Mouse (Mus musculus): ENCODE data around the gene Slc7a4. TPM values are rescaled to one million over a fixed set of nuclear protein-coding genes. Genes with fewer than 3 reads are reported as not detected.

Gene Slc7a4
- polyA plus RNA-seq, 2 experiments, result 1.1 to 1.3 TPM

DNA sequence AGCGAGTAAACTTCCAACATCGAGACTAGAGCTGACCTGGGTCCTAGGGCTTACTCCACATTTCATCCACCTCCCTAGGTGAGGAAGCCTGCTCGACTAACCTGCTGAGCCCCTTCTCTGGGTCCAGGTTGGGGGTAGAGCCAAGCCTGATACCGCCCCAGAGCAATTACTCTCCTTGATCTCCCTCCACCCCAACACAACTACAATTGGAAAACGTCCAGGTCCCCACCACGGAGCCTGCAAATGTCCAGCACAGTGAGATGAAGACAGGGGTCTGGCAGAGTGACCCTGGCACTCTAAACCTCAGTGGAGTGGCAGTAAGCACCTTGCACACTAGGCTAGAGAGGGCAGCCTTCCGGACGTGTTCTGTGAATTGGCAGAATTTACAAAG lies 6.2 kb downstream of the Slc7a4 start:
- no peak overlapping the region; a peak in 1 of 4 replicates for H3K4me3 ChIP-seq (ENCODE audit: insufficient read depth in 1 of 2, low read depth in 2 of 2, low read length in 2 of 2)
- H3K27me3 ChIP-seq (ENCODE audit: control insufficient read depth, insufficient read depth, low read length), result peaks cover 8% of the 10 kb centered on the region
- H3K36me3 ChIP-seq (replicated peaks; ENCODE audit: control insufficient read depth, insufficient read depth, low read depth), result no peaks in the 10 kb centered on the region
- H3K4me2 ChIP-seq (ENCODE audit: low read depth), result peak overlapping the region; percentile 68
- no peaks in the 10 kb centered on the region for H3K9me3 ChIP-seq (ENCODE audit: control insufficient read depth, low read length)
- no peak overlapping the region for H3K9ac ChIP-seq (replicated peaks)
- TF ChIP-seq CTCF (IDR thresholded peaks at IDR 0.05; ENCODE audit: low read depth) (no peak), EP300 (IDR thresholded peaks at IDR 0.05; ENCODE audit: low read depth) (no peak)
- 26% methylated on average over 8 of the region's 8 CpGs for WGBS (ENCODE audit: insufficient replicate concordance)
- DNase-seq (ENCODE audit: low read depth in 3 of 3, low spot score in 3 of 3), result no peak
- no peaks in the 10 kb centered on the region for H3K4me1 ChIP-seq (replicated peaks; ENCODE audit: control insufficient read depth in 2 of 2, insufficient read depth in 2 of 2, low read length in 1 of 2)
- ATAC-seq (ENCODE audit: insufficient read depth), result no peak
- H3K27ac ChIP-seq, result no peak overlapping the region

DNA sequence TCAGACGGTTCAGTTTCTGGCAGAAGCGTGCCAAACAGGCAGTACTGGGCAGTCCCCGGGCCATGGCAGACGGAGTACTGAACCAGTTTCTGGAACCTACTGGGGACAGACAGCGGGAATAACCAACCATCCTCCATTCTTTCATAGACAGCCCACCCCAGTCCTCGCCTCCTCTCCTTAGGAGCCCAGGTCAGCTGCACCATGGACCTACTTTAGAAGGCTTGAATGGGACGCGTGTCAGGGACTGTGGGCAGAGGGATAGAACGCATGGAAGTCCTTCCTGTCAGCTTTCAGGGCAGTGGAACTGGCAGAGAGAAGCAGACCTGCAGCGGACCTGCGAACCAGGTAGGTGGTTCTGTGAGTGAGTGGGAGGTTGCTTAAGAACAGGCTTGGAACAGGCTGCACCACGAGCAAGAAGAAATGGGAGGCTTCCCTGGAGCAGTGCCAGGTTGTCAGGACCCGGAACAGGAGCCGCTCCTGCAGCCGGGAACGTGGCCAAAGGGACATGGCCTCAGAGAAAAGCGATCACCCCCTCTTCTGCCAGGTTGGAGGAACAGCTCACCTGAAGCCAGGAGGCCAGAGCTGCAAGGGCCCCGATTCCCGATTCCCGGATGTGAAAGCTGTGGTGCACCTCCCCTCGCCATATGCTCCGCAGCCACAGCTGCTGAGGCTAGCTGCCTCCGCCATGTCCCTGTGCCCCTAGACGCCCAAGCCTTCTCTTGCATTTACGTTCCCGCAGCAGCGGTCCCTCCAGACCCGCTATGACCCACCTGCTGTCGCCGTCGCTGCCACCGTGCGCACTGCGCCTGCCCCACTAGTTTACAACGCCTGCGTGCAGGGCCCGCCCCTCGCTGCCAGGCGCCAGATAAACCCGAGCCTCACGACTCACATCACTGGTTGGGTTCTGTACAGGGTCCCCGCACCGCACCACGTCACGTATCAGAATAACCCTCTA lies 6.9 kb downstream of the Slc7a4 start:
- ATAC-seq (ENCODE audit: insufficient read depth), result peak; percentile 52
- H3K4me1 ChIP-seq (replicated peaks; ENCODE audit: control insufficient read depth in 2 of 2, insufficient read depth in 2 of 2, low read length in 1 of 2), result no peaks in the 10 kb centered on the region
- peak overlapping the region; percentile 68 for H3K4me2 ChIP-seq (ENCODE audit: low read depth)
- peak overlapping the region; percentile 20; the same call in 1 of the 2 replicates for H3K9ac ChIP-seq (replicated peaks)
- no peak overlapping the region for H3K27ac ChIP-seq
- whole genome bisulfite sequencing (ENCODE audit: insufficient replicate concordance), result 13% methylated on average over 44 of the region's 45 CpGs
- H3K9me3 ChIP-seq (ENCODE audit: control insufficient read depth, low read length), result no peaks in the 10 kb centered on the region
- no peak for DNase-seq (ENCODE audit: low read depth in 3 of 3, low spot score in 3 of 3)
- TF ChIP-seq CTCF (IDR thresholded peaks at IDR 0.05; ENCODE audit: low read depth) (no peak), EP300 (IDR thresholded peaks at IDR 0.05; ENCODE audit: low read depth) (no peak)
- H3K27me3 ChIP-seq (ENCODE audit: control insufficient read depth, insufficient read depth, low read length), result peaks cover 8% of the 10 kb centered on the region
- peak overlapping the region; percentile 47 to 52 for H3K4me3 ChIP-seq (ENCODE audit: insufficient read depth in 1 of 2, low read depth in 2 of 2, low read length in 2 of 2)
- H3K36me3 ChIP-seq (replicated peaks; ENCODE audit: control insufficient read depth, insufficient read depth, low read depth), result no peaks in the 10 kb centered on the region

DNA sequence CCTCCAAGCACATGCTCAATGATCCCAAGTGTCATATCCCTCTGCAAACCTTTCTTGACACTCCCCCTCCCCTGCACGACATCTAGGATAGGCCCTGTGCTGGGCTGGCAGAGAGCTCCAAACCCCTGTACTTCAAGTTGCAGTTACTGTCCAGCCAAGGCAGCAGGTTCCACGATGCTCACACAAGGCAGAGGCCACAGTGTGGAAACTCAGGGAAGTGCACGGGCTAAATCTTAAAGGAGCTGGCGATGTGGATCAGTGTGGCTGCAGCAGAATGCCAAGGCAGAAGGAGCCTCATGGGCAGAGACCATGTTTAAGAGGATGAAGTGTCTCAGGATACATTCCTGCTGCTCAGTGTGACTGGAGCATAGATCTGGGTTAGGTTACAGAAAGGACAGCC lies 16.8 kb downstream of the Slc7a4 start:
- 29% methylated on average over 4 of the region's 4 CpGs for WGBS (ENCODE audit: insufficient replicate concordance)
- H3K27ac ChIP-seq, result no peak overlapping the region
- H3K27me3 ChIP-seq (ENCODE audit: control insufficient read depth, insufficient read depth, low read length), result peaks cover 2% of the 10 kb centered on the region; the same call in 1 of the 2 replicates
- H3K4me2 ChIP-seq (ENCODE audit: low read depth), result no peak overlapping the region
- DNase-seq (ENCODE audit: low read depth in 3 of 3, low spot score in 3 of 3) (no peak), ATAC-seq (ENCODE audit: insufficient read depth) (no peak)
- H3K4me3 ChIP-seq (ENCODE audit: insufficient read depth in 1 of 2, low read depth in 2 of 2, low read length in 2 of 2), result no peak overlapping the region
- no peaks in the 10 kb centered on the region for H3K36me3 ChIP-seq (replicated peaks; ENCODE audit: control insufficient read depth, insufficient read depth, low read depth)
- no peaks in the 10 kb centered on the region for H3K9me3 ChIP-seq (ENCODE audit: control insufficient read depth, low read length)
- TF ChIP-seq EP300 (IDR thresholded peaks at IDR 0.05; ENCODE audit: low read depth), result no peak
- TF ChIP-seq CTCF (IDR thresholded peaks at IDR 0.05; ENCODE audit: low read depth), result peak; percentile 28; the same call in 1 of the 2 replicates
- peaks cover 3 to 4% of the 10 kb centered on the region in 2 experiments; a peak in 3 of 4 replicates for H3K4me1 ChIP-seq (replicated peaks; ENCODE audit: control insufficient read depth in 2 of 2, insufficient read depth in 2 of 2, low read length in 1 of 2)
- no peak overlapping the region for H3K9ac ChIP-seq (replicated peaks)

DNA sequence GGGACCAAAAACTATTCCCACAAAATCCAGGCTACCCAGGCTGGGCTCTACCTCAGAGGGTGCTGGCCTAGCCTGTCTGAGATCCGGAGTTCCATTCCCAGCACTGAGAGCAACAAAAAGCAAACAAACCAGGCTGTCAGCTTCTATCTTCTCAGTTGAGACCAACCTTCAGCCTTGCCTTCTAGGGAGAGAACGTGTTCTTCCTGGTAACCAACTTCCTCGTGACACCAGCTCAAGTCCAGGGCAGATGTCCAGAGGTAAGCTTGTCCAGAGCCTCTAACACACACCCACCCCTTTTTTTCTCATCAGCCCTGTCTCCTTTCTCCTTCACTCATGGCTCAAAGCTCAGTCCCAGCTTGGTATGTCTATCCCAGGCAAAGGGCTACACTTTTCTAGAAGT lies 18.2 kb downstream of the Slc7a4 start:
- Histone ChIP-seq H3K9me3 (ENCODE audit: control insufficient read depth, low read length) (no peaks in the 10 kb centered on the region), H3K4me2 (ENCODE audit: low read depth) (no peak overlapping the region), H3K9ac (replicated peaks) (no peak overlapping the region), H3K36me3 (replicated peaks; ENCODE audit: control insufficient read depth, insufficient read depth, low read depth) (no peaks in the 10 kb centered on the region), H3K4me1 (replicated peaks; ENCODE audit: control insufficient read depth in 2 of 2, insufficient read depth in 2 of 2, low read length in 1 of 2) (peaks cover 4 to 5% of the 10 kb centered on the region in 2 experiments; a peak in 3 of 4 replicates), H3K4me3 (ENCODE audit: insufficient read depth in 1 of 2, low read depth in 2 of 2, low read length in 2 of 2) (no peak overlapping the region), H3K27me3 (ENCODE audit: control insufficient read depth, insufficient read depth, low read length) (peaks cover 2% of the 10 kb centered on the region; the same call in 1 of the 2 replicates), H3K27ac (no peak overlapping the region)
- ATAC-seq (ENCODE audit: insufficient read depth) (no peak), DNase-seq (ENCODE audit: low read depth in 3 of 3, low spot score in 3 of 3) (no peak)
- TF ChIP-seq EP300 (IDR thresholded peaks at IDR 0.05; ENCODE audit: low read depth) (no peak), CTCF (IDR thresholded peaks at IDR 0.05; ENCODE audit: low read depth) (no peak)
- 28% methylated on average over 3 of the region's 3 CpGs for whole genome bisulfite sequencing (ENCODE audit: insufficient replicate concordance)

DNA sequence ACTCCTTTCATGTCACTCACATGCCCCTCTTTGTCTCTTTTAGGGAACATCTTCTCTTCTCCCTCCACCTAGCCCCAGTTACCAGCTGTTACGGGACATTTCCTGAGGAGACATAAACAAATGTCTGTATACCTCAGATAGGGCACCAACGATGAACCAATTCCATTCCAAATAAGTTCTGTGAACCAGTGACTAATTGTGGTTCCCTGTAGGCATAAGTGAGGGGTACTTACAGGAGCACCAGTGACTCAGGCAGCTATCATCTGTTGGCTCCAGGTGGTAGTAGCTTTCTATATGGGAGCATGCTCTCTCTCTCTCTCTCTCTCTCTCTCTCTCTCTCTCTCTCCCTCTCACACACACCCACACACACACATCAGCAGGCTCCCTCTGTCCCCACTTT lies 18.8 kb downstream of the Slc7a4 start:
- Histone ChIP-seq H3K36me3 (replicated peaks; ENCODE audit: control insufficient read depth, insufficient read depth, low read depth) (no peaks in the 10 kb centered on the region), H3K4me1 (replicated peaks; ENCODE audit: control insufficient read depth in 2 of 2, insufficient read depth in 2 of 2, low read length in 1 of 2) (peaks cover 4 to 5% of the 10 kb centered on the region in 2 experiments; a peak in 3 of 4 replicates), H3K4me2 (ENCODE audit: low read depth) (no peak overlapping the region), H3K27ac (no peak overlapping the region), H3K9me3 (ENCODE audit: control insufficient read depth, low read length) (no peaks in the 10 kb centered on the region), H3K9ac (replicated peaks) (no peak overlapping the region), H3K27me3 (ENCODE audit: control insufficient read depth, insufficient read depth, low read length) (peaks cover 2% of the 10 kb centered on the region; the same call in 1 of the 2 replicates), H3K4me3 (ENCODE audit: insufficient read depth in 1 of 2, low read depth in 2 of 2, low read length in 2 of 2) (no peak overlapping the region)
- ATAC-seq (ENCODE audit: insufficient read depth), result no peak
- TF ChIP-seq CTCF (IDR thresholded peaks at IDR 0.05; ENCODE audit: low read depth) (no peak), EP300 (IDR thresholded peaks at IDR 0.05; ENCODE audit: low read depth) (no peak)
- 44% methylated on average over 2 of the region's 2 CpGs for WGBS (ENCODE audit: insufficient replicate concordance)
- DNase-seq (ENCODE audit: low read depth in 3 of 3, low spot score in 3 of 3), result no peak
